ENCODE assay signal across 11 mouse cellular contexts in genomic region chr1:184013106-184013505, GRCm38 (mm10). TPM values are rescaled to one million over a fixed set of nuclear protein-coding genes. Genes with fewer than 3 reads are reported as not detected.
A peak's percentile ranks its signal among the peaks of the same experiment; 100 is the strongest.
DNase-seq lines count a peak whose midpoint lies in the region; ATAC-seq and TF ChIP-seq lines count a peak whose summit lies in the region.
"Had no signal": no experiment of that assay in that cellular context is flagged by ENCODE, and none has a peak within 500 bp of the region (broad histone marks: within the 10 kb centered on the region; RNA-seq: fewer than 3 reads in every experiment).

TSS of gene Dusp10 (plus strand) at chr1:184013302.

- no peaks in the 10 kb centered on the region for H3K4me1 ChIP-seq in intestine, embryonic 14.5 days (replicated peaks; ENCODE audit: control insufficient read depth, insufficient read depth, low read length)
- H3K4me1 ChIP-seq in intestine, postnatal 0 days (replicated peaks; ENCODE audit: control insufficient read depth, insufficient read depth, low read length), result no peaks in the 10 kb centered on the region
- H3K4me1 ChIP-seq in megakaryocyte, embryonic 14.5 days, result peaks cover 34% of the 10 kb centered on the region
- H3K4me1 ChIP-seq: hindbrain, embryonic 12.5 days had no signal

- intact Hi-C loops in gastrocnemius, adult 2 months (cut with DNase I), result no loop called here

- H3K4me3 ChIP-seq in intestine, embryonic 14.5 days (ENCODE audit: low read depth, low read length), result no peak within 1 kb of the TSS
- H3K4me3 ChIP-seq in intestine, postnatal 0 days (ENCODE audit: low read depth, low read length), result no peak within 1 kb of the TSS
- H3K4me3 ChIP-seq in gastrocnemius, adult 2 months, result no peak within 1 kb of the TSS
- no peak within 1 kb of the TSS for H3K4me3 ChIP-seq in megakaryocyte, embryonic 14.5 days (replicated peaks)
- H3K4me3 ChIP-seq: erythroblast, embryonic 14.5 days; hindbrain, embryonic 12.5 days; liver, embryonic 15.5 days had no signal

- 89% methylated on average over 4 of the region's 4 CpGs for WGBS in intestine, embryonic 14.5 days
- 90% methylated on average over 4 of the region's 4 CpGs for WGBS in intestine, postnatal 0 days

- H3K27ac ChIP-seq in intestine, embryonic 14.5 days (ENCODE audit: low read depth), result no peak within 1 kb of the TSS
- no peak within 1 kb of the TSS for H3K27ac ChIP-seq in intestine, postnatal 0 days (ENCODE audit: low read depth, low read length)
- H3K27ac ChIP-seq in gastrocnemius, adult 2 months, result no peak within 1 kb of the TSS
- H3K27ac ChIP-seq: hindbrain, embryonic 12.5 days; liver, embryonic 15.5 days had no signal

- TF ChIP-seq CTCF in intestine, postnatal 0 days (IDR thresholded peaks at IDR 0.05; ENCODE audit: low read depth), result no peak
- TF ChIP-seq CTCF in gastrocnemius, adult 2 months (IDR thresholded peaks at IDR 0.05), result no peak

- no peaks in the 10 kb centered on the region for H3K36me3 ChIP-seq in intestine, embryonic 14.5 days (ENCODE audit: control insufficient read depth, insufficient read depth, low read length)
- no peaks in the 10 kb centered on the region for H3K36me3 ChIP-seq in intestine, postnatal 0 days (ENCODE audit: control insufficient read depth, insufficient read depth)
- no peaks in the 10 kb centered on the region for H3K36me3 ChIP-seq in megakaryocyte, embryonic 14.5 days (replicated peaks; ENCODE audit: low read length)
- H3K36me3 ChIP-seq: hindbrain, embryonic 12.5 days; liver, embryonic 15.5 days had no signal

- H3K27me3 ChIP-seq in intestine, embryonic 14.5 days (replicated peaks; ENCODE audit: control insufficient read depth, insufficient read depth, low read length), result no peaks in the 10 kb centered on the region
- no peaks in the 10 kb centered on the region for H3K27me3 ChIP-seq in intestine, postnatal 0 days (replicated peaks; ENCODE audit: control insufficient read depth, insufficient read depth, low read length)
- peaks cover 3% of the 10 kb centered on the region for H3K27me3 ChIP-seq in megakaryocyte, embryonic 14.5 days (replicated peaks)
- H3K27me3 ChIP-seq: hindbrain, embryonic 12.5 days; liver, embryonic 15.5 days had no signal

- H3K9ac ChIP-seq in intestine, embryonic 14.5 days (ENCODE audit: low read length), result no peak within 1 kb of the TSS
- no peak within 1 kb of the TSS for H3K9ac ChIP-seq in intestine, postnatal 0 days (ENCODE audit: low read depth, low read length)
- H3K9ac ChIP-seq: hindbrain, embryonic 12.5 days; liver, embryonic 15.5 days had no signal

- H3K4me2 ChIP-seq in intestine, embryonic 14.5 days (ENCODE audit: low read length), result no peak within 1 kb of the TSS
- H3K4me2 ChIP-seq in intestine, postnatal 0 days (replicated peaks; ENCODE audit: low read depth), result no peak within 1 kb of the TSS
- H3K4me2 ChIP-seq: hindbrain, embryonic 12.5 days; liver, embryonic 15.5 days had no signal

- no peaks in the 10 kb centered on the region for H3K9me3 ChIP-seq in intestine, embryonic 14.5 days (ENCODE audit: control insufficient read depth, low read length)
- no peaks in the 10 kb centered on the region for H3K9me3 ChIP-seq in intestine, postnatal 0 days (ENCODE audit: control insufficient read depth)
- no peaks in the 10 kb centered on the region for H3K9me3 ChIP-seq in megakaryocyte, embryonic 14.5 days
- H3K9me3 ChIP-seq: hindbrain, embryonic 12.5 days; liver, embryonic 15.5 days had no signal

- no peak for ATAC-seq in intestine, embryonic 14.5 days (replicated peaks; ENCODE audit: low FRiP score, low TSS enrichment, low read depth)
- no peak for ATAC-seq in intestine, postnatal 0 days

- no peak for DNase-seq in intestine, embryonic 14.5 days (ENCODE audit: low spot score)
- peak; percentile 44 for DNase-seq in T-cell, adult 2 months (ENCODE audit: low spot score)
- DNase-seq in gastrocnemius, adult 2 months, result no peak
- DNase-seq in liver, result no peak
- no peak for DNase-seq in spleen, postnatal 10 days (ENCODE audit: low spot score in 2 of 2)
- DNase-seq: layer of hippocampus, adult 9-11 months had no signal

RNA-seq across cellular contexts. Expression of gene Dusp10, which starts in this region (rescaled TPM):
- 12.8 and 13.0 TPM in 2 replicates for polyA plus RNA-seq in intestine, embryonic 14.5 days (2014; fragmentation: Nextera tagmentation; extraction: Ambion mirVana)
- 6.5 and 8.1 TPM in 2 replicates for polyA plus RNA-seq in intestine, postnatal 0 days (2015; fragmentation: Nextera tagmentation; extraction: Ambion mirVana)
- total RNA-seq in gastrocnemius, adult 2 months (2021), result 10 to 100 TPM; 18.4 to 25.0 TPM
- polyA plus RNA-seq in megakaryocyte, embryonic 14.5 days (2012; ENCODE audit: insufficient read depth, low replicate concordance), result 3.1 and 14.8 TPM in 2 replicates
